Mouse (Mus musculus) small intestine, adult 2 months (tissue): ENCODE measurements around the gene Slc11a2. TPM values are rescaled to one million over a fixed set of nuclear protein-coding genes. Genes with fewer than 3 reads are reported as not detected.

Experiments
- H3K27ac ChIP-seq: fragments of 200-500 bp; 2 replicates; pipeline ENCODE4 v1.5.1; 2012; ENCODE audit warnings: low read depth, low read length, control low read depth, inconsistent platforms; ENCODE audit not compliant: insufficient read depth
- H3K27me3 ChIP-seq: fragments of 200-500 bp; 2 replicates; pipeline ENCODE4 v1.6.1; 2012; ENCODE audit warnings: mild to moderate bottlenecking, moderate library complexity, low read length, inconsistent platforms; ENCODE audit not compliant: control insufficient read depth, insufficient read depth
- H3K36me3 ChIP-seq: fragments of 200-500 bp; 2 replicates; pipeline ENCODE4 v1.6.1; 2012; ENCODE audit warnings: mild to moderate bottlenecking, low read length, control low read depth, inconsistent platforms; ENCODE audit not compliant: control insufficient read depth, insufficient read depth
- H3K4me1 ChIP-seq: fragments of 200-500 bp; 2 replicates; pipeline ENCODE4 v1.6.1; 2012; ENCODE audit warnings: low read length, inconsistent platforms, mixed read lengths; ENCODE audit not compliant: control insufficient read depth, insufficient read depth, insufficient read length
- H3K4me3 ChIP-seq: fragments of 200-500 bp; 2 replicates; pipeline ENCODE4 v1.5.1; 2012; ENCODE audit warnings: low read depth, mild to moderate bottlenecking, control low read depth, inconsistent platforms, low read length, moderate library complexity
- CTCF ChIP-seq: fragments of 200-500 bp; IDR thresholded peaks from 2 replicates; pipeline ENCODE4 v1.5.1; 2012; ENCODE audit warnings: low read depth, mild to moderate bottlenecking, control low read depth, inconsistent platforms, low read length, moderate library complexity, mixed read lengths; ENCODE audit not compliant: insufficient replicate concordance, insufficient read length; ENCODE audit errors: extremely low read depth
- POLR2A ChIP-seq: fragments of 200-500 bp; IDR thresholded peaks from 2 replicates; pipeline ENCODE4 v1.6.1; 2012; ENCODE audit warnings: low read depth, mild to moderate bottlenecking, control low read depth, inconsistent platforms, low read length, moderate library complexity
- WGBS: fragments of 180-500 bp; shearing (Covaris S2); methylation state at CpG from one replicate; pipeline ENCODE4 v1.1.7; 2018; 5-methylcytosine and 5-hydroxymethylcytosine counted together
- polyA plus RNA-seq: library from polyadenylated mRNA; depleted of rRNA; stranded (reverse); fragments of >200 nt; gene quantifications from 2 replicates; pipeline ENCODE4 v1.2.3, GENCODE M21; 2012

The Slc11a2 gene
- polyA plus RNA-seq, 1 experiment = 39.4 TPM

GRCm38 (mm10) chr15:100415684-100416083 is 9.2 kb downstream of the Slc11a2 start:
- peaks cover 27% of the 10 kb centered on the region for H3K4me1 ChIP-seq
- WGBS = 64% methylated on average over 8 of the region's 8 CpGs
- TF ChIP-seq CTCF (no peak), POLR2A (peak; percentile 32; the same call in 1 of the 2 replicates)

GRCm38 (mm10) chr15:100414942-100415341 is 9.9 kb downstream of the Slc11a2 start:
- H3K27me3 ChIP-seq = no peaks in the 10 kb centered on the region
- WGBS = 93% methylated on average over 13 of the region's 13 CpGs
- TF ChIP-seq POLR2A (no peak), CTCF (no peak)
- no peak overlapping the region for H3K4me3 ChIP-seq
- H3K4me1 ChIP-seq = peaks cover 29% of the 10 kb centered on the region
- peaks cover 10% of the 10 kb centered on the region for H3K36me3 ChIP-seq
- H3K27ac ChIP-seq = no peak overlapping the region

More at GRCm38 (mm10) chr15:100415684-100416083, 9.2 kb downstream of the Slc11a2 start:
- Histone ChIP-seq H3K27ac (no peak overlapping the region), H3K36me3 (peaks cover 4% of the 10 kb centered on the region; the same call in 1 of the 2 replicates), H3K27me3 (no peaks in the 10 kb centered on the region), H3K4me3 (no peak overlapping the region)

- Histone ChIP-seq H3K27me3 (no peaks in the 10 kb centered on the region), H3K4me1 (peaks cover 23% of the 10 kb centered on the region), H3K36me3 (peaks cover 17% of the 10 kb centered on the region), H3K4me3 (no peak overlapping the region), H3K27ac (peak overlapping the region; percentile 69)
- WGBS = 34% methylated on average over 4 of the region's 4 CpGs
- TF ChIP-seq POLR2A (no peak), CTCF (no peak)
Observed at GRCm38 (mm10) chr15:100414011-100414410, 10.9 kb downstream of the Slc11a2 start.

GRCm38 (mm10) chr15:100413306-100413705 is 11.6 kb downstream of the Slc11a2 start:
- peaks cover 23% of the 10 kb centered on the region for H3K4me1 ChIP-seq
- no peak for TF ChIP-seq CTCF
- TF ChIP-seq POLR2A = no peak
- peaks cover 21% of the 10 kb centered on the region for H3K36me3 ChIP-seq
- WGBS = 41% methylated on average over 4 of the region's 5 CpGs
- no peak overlapping the region for H3K4me3 ChIP-seq
- peak overlapping the region; percentile 84 for H3K27ac ChIP-seq
- H3K27me3 ChIP-seq = no peaks in the 10 kb centered on the region

- Histone ChIP-seq H3K27ac (no peak overlapping the region), H3K4me3 (no peak overlapping the region), H3K36me3 (peaks cover 28% of the 10 kb centered on the region), H3K4me1 (peaks cover 23% of the 10 kb centered on the region), H3K27me3 (no peaks in the 10 kb centered on the region)
- TF ChIP-seq POLR2A = no peak
- no peak for TF ChIP-seq CTCF
- 85% methylated on average over 5 of the region's 5 CpGs for WGBS
Observed at GRCm38 (mm10) chr15:100411731-100412130, 13.1 kb downstream of the Slc11a2 start.

GRCm38 (mm10) chr15:100410918-100411672 is 13.8 kb downstream of the Slc11a2 start:
- peak overlapping the region; percentile 48 for H3K27ac ChIP-seq
- TF ChIP-seq CTCF (no peak), POLR2A (no peak)
- H3K27me3 ChIP-seq = no peaks in the 10 kb centered on the region
- 36% methylated on average over 14 of the region's 14 CpGs for WGBS
- no peak overlapping the region for H3K4me3 ChIP-seq
- peaks cover 23% of the 10 kb centered on the region for H3K4me1 ChIP-seq
- peaks cover 28% of the 10 kb centered on the region for H3K36me3 ChIP-seq

- 33% methylated on average over 5 of the region's 5 CpGs for WGBS
- Histone ChIP-seq H3K36me3 (peaks cover 71% of the 10 kb centered on the region), H3K27ac (no peak overlapping the region), H3K4me3 (no peak overlapping the region), H3K4me1 (peaks cover 19% of the 10 kb centered on the region), H3K27me3 (no peaks in the 10 kb centered on the region)
- TF ChIP-seq CTCF = no peak
- no peak for TF ChIP-seq POLR2A
Observed at GRCm38 (mm10) chr15:100406088-100406487, 18.8 kb downstream of the Slc11a2 start.
